Mouse (Mus musculus) ES-Bruce4 (cell line): ENCODE data around the gene Agbl5.

Source experiments
- CTCF ChIP-seq: IDR thresholded peaks from one replicate; pipeline ENCODE4 v1.8.1; 2011; ENCODE audit warnings: low read depth, low read length
- POLR2A ChIP-seq: IDR thresholded peaks from one replicate; pipeline ENCODE4 v1.8.1; 2011; ENCODE audit warnings: low read length; ENCODE audit not compliant: insufficient read depth

GRCm38 (mm10) chr5:30886209-30886608 is 2.3 kb upstream of the Agbl5 start:
- TF ChIP-seq POLR2A, result no peak
- no peak for TF ChIP-seq CTCF
